Mouse (Mus musculus) erythroblast, embryonic 14.5 days (primary cell): ENCODE data around the gene Mrpl57.

ENCODE experiments used
- GATA1 ChIP-seq: IDR thresholded peaks from 2 replicates; pipeline ENCODE4 v1.6.1; 2012; ENCODE audit warnings: low read length, inconsistent platforms, mixed read lengths
- TAL1 ChIP-seq: IDR thresholded peaks from 3 replicates; pipeline ENCODE4 v1.6.1; 2012; ENCODE audit warnings: low read length, inconsistent platforms, mixed read lengths

DNA sequence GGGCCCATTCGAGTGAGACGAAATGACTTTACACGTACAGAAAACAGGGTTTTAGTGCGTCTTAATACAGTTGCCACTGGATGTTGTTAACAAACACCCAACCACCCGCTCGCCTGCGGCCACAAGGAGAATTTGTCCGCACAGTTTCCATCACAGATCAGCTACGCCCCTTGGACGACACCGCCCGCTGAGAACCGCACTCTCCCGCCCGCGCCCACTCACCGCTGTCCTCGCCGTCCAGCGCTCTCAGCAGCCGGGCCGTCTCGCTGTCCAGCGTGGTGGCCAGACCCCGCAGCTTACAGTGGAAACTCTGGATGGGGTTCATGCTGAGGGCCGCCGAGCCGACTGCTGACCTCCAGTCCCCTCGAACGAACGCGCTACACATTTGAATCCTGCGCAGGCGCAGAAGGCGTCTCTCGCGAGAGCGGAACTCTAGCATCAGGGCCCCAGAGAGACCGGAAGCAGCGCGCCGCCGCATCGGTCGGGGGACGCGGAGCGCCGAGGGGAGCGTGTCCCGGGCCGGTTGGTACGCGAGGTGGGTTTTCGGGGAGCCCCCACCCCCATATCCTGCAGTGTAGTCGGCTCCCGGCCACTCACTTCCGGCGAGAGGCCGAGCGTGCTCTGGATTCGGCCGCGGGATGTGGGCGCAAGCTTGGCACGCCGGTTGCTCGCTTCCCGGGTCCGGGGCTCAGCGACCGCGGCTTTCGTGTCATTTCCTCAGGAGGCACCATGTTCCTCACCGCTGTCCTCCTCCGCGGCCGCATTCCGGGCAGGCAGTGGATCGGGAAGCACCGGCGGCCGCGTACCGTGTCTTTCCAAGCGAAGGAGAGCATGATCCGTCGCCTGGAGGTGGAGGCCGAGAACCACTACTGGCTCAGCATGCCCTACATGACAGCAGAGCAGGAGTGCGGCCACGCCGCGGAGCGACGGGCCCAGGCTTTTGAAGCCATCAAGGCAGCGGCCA, at the start of gene Mrpl57, which contains the start of gene Ska3:
- TF ChIP-seq GATA1 (no peak), TAL1 (no peak)
